Mouse (Mus musculus) brain, embryonic 14.5 days (tissue): Measurements from ENCODE around the gene Rrp7a. TPM values are rescaled to one million over a fixed set of nuclear protein-coding genes. Genes with fewer than 3 reads are reported as not detected.
"Not testable (repeated sequence)": the region's sequence is repeated elsewhere in the genome, so short reads cannot be mapped to it uniquely, and the experiment has no call there.

Source experiments
- DNase-seq: peaks from one replicate; pipeline ENCODE4 v3.0.0-alpha.2; 2011; ENCODE audit warnings: low read depth
- CTCF ChIP-seq: fragments of 200-500 bp; IDR thresholded peaks from 2 replicates; pipeline ENCODE4 v1.5.1; 2012; ENCODE audit warnings: inconsistent platforms, mild to moderate bottlenecking, moderate library complexity, borderline replicate concordance; ENCODE audit not compliant: insufficient read depth, insufficient read length; ENCODE audit errors: extremely low read depth
- POLR2A ChIP-seq: fragments of 200-500 bp; IDR thresholded peaks from 2 replicates; pipeline ENCODE4 v1.6.1; 2012; ENCODE audit warnings: mild to moderate bottlenecking, inconsistent platforms, borderline replicate concordance; ENCODE audit not compliant: poor library complexity, insufficient read depth, insufficient read length, severe bottlenecking; ENCODE audit errors: extremely low read depth
- polyA plus RNA-seq: library from polyadenylated mRNA; depleted of rRNA; stranded (reverse); fragments of >200 nt; gene quantifications from 2 replicates; pipeline ENCODE4 v1.2.3, GENCODE M21; 2012

Rrp7a gene
- polyA plus RNA-seq, 1 experiment: 111 TPM

DNA sequence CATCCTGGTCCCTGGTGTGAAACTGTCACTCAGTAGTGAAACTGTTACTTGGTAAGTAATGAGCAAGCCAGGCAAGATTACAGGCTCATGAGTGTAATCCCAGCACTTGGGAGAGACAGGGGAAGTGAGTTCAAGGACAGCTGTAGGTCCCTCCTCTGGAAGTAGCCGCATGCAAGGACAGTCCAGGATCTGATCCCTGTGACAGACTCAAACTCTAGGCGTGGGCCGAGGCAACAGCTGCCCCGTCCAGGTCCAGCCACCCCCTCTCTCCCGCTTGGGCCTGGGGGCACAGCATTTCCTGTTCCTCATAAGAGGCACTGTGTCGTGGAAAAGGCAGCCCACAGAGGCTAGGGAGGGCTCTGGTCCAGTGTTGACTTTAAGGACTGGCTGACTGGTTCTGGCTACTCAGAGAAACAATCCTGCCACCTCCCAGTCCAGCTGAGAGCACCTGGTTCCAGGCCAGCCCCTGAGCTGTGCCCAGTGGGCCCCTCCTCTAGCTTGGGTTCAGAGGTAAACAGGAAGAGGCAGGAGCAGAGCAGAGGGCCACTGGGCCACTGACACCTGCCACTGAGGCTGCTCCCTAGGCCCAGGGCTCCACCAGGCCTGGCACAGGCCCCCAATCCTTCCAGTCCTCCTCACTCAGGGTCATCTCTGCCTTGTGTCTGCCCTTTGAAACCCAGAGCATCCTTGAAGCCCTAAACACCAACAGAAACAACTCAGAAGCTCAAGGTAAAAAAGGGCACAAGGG, 33.2 kb upstream of the Rrp7a start:
- TF ChIP-seq CTCF (no peak), POLR2A (no peak)
- no peak for DNase-seq

DNA sequence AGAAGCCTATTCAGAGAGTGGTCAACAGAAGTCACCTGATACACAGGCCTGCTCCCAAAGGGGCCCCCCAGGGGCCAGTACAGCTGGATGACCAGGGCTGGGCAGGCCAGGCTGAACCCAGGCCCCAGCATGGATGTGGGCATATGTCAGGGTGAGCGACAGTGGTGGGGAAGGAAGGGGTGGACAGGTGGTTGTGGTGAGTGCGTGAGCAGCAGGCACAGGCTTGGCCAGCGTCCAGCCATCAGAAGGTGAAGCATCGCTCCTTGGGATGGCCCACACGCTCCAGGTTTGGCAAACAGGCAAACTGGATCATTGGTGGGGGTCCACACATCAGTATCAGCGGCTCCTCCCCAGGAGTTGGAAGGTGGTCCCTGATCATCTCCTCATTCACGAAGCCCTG, 31.7 kb upstream of the Rrp7a start:
- no peak for DNase-seq
- TF ChIP-seq POLR2A (no peak), CTCF (no peak)

DNA sequence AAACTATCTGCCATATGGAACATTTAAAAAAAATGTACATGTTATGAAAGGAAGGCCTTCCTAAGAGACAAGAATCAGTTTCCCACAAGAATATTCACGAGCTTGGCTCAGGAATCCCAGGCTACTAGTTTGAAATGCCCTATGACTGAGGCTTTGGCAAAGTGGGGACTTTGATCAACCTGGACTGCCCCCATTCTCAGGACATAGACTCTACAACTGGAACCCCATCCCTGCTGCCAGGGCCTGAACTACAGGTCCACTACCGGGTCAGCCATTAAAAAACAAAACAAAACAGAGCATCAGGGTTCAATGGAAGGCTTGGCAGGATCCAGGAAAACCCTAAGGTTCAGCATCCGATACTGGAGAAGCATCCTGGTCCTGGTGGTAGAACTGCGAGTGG, 28.1 kb upstream of the Rrp7a start:
- no peak for TF ChIP-seq CTCF
- TF ChIP-seq POLR2A: no peak
- no peak for DNase-seq

DNA sequence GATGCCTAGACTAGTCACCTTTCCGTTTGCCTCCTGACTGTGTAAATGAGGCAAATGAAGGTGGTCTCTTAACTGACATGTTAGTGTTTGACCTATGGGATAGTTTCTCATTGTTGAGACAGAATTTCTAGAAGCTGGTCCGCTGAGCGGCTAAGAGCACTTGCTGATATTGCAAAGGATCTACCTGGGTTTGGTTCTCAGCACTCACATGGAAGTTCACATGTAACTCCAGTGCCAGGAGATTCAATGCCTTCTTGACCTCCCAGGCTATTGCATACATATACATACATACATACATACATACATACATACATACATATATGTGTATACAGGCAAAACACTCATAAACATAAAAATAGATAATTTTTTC, 27.5 kb upstream of the Rrp7a start:
- no peak for DNase-seq
- TF ChIP-seq POLR2A (no peak), CTCF (no peak)

DNA sequence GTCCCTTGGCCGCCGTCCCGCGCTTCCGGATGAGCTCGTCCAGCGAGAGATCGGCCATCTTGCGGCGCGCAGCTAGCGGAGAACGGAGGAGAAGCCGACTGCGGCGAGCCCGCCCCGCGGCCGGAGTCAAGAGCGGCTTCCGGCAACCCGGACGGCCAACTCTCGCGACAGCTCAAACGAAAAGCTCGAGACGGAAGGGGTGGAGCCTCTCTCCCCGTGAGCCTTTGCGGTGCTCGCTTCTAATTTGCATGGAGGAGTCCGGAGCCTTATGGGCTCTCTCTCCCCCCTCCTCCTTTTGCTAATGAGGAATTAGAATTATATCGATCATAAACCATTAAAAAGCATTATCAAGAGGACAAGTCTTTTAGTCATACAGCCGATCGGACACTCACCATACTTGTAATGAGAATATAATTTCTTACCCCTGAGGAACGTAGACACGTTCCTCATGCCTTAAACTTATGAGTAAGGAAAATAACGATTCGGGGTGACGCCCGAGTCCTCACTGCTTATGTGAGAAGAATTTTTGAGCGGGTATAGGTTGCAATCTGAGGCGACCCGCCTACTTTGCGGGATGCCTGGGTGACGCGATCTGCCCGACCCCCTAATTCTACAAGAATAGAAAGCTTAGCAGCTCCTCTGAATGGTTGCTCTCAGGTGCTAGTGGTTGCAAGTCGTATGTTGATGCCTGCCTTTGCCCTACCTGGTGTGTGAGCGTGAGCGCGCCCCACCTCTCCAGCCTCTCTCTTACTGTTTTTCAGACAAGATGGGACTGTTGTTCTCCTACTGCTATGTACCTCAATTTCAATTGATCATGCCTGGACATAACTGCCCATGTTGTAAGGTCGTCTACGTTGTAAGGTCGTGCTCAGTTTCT, 26.8 kb upstream of the Rrp7a start, which contains the start of gene Poldip3:
Poldip3 (minus strand) TSS at position 189 of the 877 bp plus-strand sequence.
- peak; percentile 99 for DNase-seq
- TF ChIP-seq CTCF (no peak), POLR2A (peak; percentile 85)

DNA sequence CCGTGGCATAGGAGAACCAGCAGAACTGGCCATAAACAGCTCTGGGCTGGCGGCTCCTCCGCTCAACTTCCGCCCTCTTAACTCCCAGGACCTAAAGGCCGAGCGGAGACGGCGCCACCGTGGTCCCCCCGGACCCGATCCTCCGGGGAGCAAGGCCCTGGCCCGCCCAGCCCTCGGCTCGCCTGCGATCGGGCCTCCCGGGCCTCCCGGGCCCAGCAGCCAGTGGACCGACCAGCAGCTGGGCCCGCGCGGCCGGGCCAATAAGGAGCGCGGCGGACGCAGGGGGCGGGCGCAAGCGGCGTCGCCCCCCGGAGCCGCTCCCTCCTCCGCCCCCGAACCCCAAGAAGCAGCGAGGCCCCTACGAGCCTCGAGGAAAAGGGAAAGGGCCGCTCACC, 26.2 kb upstream of the Rrp7a start:
- no peak for TF ChIP-seq POLR2A
- TF ChIP-seq CTCF: no peak
- no peak for DNase-seq

DNA sequence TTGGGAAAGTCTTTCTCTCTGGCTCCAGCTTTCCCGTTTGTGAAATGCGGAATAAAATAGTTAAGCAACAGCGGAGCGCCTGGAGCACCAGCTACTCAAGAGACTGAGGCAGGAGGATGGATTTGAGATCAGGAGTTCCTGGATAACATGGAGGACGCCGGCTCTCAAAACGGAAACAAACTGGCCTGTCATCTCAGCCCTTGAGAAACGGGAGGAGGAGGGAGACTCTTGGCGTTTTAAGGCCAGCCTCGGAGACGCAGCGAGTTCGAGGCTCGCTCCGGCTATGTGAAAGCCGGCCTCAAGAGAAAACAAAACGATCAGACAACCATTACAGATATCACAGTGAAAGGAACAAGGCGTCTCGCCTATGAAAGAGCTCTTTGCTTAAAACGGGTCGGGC, 25.8 kb upstream of the Rrp7a start:
- no peak for DNase-seq
- no peak for TF ChIP-seq CTCF
- no peak for TF ChIP-seq POLR2A

DNA sequence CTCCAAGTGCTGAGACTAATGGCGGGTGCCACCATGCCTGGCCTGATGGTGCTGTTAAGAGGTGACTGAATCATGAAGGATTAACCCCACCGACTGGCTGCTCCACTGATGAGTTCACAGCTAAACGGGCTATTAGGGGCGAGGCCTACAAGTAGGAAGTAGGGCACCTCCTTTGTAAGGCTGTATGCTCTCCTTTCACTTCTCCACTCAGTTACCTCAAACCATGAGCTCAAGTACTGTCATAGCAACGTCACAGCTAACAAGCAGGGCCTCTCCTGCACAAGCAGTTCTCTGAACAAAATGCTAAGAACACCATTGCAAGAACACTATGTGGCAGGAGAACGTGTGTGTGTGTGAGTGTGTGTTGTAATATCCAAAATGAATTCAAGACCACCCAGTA, 22.9 kb upstream of the Rrp7a start:
- no peak for DNase-seq
- no peak for TF ChIP-seq CTCF
- TF ChIP-seq POLR2A: no peak

DNA sequence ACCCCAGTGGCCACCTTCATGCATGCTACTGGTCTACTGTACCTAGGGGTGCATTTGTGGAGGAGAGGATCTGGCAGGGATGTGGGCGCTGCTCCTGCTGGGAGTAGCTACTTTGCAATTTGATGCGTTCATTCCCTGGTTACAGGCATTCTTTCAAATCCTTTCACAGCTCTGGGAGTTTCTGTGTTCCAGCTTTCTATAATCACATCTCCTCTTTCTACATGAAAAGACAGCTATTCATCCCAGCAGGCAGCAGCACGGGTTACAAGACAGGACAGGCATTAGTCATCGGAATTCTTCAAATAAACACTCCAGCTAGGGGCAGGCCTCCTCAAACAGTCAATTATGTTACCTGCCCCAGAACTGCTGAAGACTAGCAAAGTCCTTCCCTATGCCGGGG, 20.3 kb upstream of the Rrp7a start:
- DNase-seq: peak; percentile 50
- TF ChIP-seq CTCF (no peak), POLR2A (no peak)

DNA sequence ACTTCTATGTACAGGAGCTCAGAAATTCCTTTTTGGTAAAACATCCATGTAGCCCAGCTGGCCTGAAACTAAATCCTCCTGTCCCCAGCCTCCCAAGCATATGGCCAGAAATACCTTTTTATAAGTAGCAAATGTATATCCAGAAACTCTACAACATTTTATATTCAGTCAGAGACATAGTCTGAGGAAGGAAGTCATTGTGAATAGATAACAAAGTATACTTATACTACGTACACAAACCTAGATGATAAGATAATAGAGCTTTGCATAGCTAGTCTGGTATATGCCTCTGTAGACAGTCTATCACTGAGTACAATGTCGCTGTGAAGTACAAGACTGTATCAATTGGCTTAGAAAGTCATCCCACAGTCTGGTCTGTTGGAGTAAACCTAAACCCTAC, 13.1 kb upstream of the Rrp7a start:
- TF ChIP-seq POLR2A: no peak
- no peak for TF ChIP-seq CTCF
- DNase-seq: no peak

DNA sequence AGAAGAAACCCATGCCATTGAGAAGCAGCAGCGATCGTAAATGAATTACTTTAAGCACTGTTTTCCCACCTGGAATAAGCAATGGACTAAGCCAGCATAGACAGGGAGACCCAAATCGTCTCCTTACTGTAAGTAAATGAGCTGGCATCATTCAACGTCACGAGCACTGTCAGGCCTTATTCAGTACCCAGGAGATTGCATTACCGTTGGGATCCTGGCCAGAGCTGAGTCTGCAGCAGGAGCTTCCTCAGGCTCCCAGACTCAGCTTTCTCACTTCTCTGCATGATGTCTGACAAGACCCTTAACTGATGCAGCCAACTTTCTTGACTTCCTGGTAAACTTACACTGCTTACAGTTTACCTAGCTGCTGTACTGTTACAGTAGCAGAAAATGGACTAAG, 12.1 kb upstream of the Rrp7a start:
- DNase-seq: no peak
- TF ChIP-seq POLR2A (no peak), CTCF (no peak)

DNA sequence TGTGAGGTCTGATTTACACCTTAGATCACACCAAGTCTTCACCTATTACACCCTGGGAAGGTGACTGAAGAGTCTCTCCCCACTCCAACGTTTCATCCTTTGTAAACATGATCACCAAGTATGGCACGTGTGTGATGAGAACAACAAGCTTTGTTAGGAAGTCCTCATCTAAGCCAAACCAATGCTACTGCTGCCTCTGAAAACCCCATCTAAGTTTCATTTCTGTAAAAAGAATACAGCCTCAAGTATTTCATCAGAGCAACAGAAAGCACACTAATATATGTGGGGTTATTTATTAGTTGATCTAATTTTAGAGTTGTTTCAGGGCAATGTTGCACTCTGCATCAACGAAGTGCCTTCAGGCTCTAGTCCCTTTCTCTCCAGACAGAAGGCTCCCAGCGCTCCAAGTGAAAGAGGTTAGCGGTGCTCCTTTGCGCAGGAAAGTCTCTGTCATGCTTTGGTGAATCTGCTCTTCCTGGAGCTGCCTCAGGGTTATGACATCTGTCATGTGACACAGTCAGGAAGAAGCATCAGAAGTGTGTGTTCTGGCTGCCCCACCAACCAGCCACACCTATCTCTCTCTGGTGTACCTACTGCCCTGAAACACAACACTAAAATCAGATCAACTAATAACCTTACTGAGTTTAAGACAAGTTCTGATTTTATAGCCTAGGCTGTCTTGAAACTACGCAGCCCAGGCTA, 7.1 kb upstream of the Rrp7a start:
- TF ChIP-seq CTCF (no peak), POLR2A (no peak)
- DNase-seq: no peak

DNA sequence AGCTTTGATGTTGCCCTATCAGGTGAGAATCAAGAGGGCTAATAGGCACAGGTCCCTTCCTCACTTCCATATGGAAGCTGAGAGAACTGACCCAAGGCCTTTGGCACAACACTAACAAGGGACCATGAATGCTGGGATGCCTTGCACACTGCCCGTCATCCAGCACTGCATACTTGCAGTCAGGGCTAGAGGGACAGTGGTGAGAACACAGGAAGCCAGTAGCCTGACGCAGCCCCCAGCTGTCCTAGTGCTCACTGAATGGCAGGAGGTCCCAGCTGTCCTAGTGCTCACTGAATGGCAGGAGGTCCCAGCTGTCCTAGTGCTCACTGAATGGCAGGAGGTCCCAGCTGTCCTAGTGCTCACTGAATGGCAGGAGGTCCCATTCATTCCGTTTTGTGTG, 4.4 kb upstream of the Rrp7a start:
- not testable (repeated sequence) for DNase-seq
